Mouse (Mus musculus) pancreas, adult 10 weeks (tissue): ENCODE measurements around the gene Gtf3c4. TPM values are rescaled to one million over a fixed set of nuclear protein-coding genes. Genes with fewer than 3 reads are reported as not detected.

Experiments used
- polyA plus RNA-seq: library from polyadenylated mRNA; stranded (reverse); fragments of 350-450 nt; fragmentation: Illumina TruSeq; extraction: RNeasy Lipid Tissue Mini Kit (QIAGEN cat#74804); gene quantifications from one replicate; pipeline ENCODE4 v1.2.3, GENCODE M21; 2015; ENCODE audit warnings: low read depth, low replicate concordance; ENCODE audit not compliant: insufficient read depth

Gtf3c4 gene
- polyA plus RNA-seq, result 2.2 TPM

GRCm38 (mm10) chr2:28840222-28840951 lies at the start of gene Gtf3c4, which contains the start of gene Ddx31:
Gene Gtf3c4, minus strand, starts transcription at chr2:28840360.
Gene Ddx31, plus strand, starts transcription at chr2:28840406.

Other genes starting within 250 kb of the Gtf3c4 start
- not detected for gene Gfi1b, start 218.4 kb downstream of the Gtf3c4 start, polyA plus RNA-seq
- 4.7 TPM for gene Tsc1, start 199.1 kb downstream of the Gtf3c4 start, polyA plus RNA-seq
- not detected for gene Spaca9, start 140.6 kb downstream of the Gtf3c4 start, polyA plus RNA-seq
- gene Ak8, start 140.2 kb downstream of the Gtf3c4 start, polyA plus RNA-seq, result not detected
- gene Ddx31, start within 50 bp of the Gtf3c4 start, polyA plus RNA-seq, result 2.7 TPM
- not detected for gene Barhl1, start 76.3 kb upstream of the Gtf3c4 start, polyA plus RNA-seq
- not detected for gene Cfap77, start 214.7 kb upstream of the Gtf3c4 start, polyA plus RNA-seq
- 2.7 TPM for gene Ttf1, start 219.9 kb upstream of the Gtf3c4 start, polyA plus RNA-seq